Mouse (Mus musculus): ENCODE measurements around the gene Rab30. TPM values are rescaled to one million over a fixed set of nuclear protein-coding genes. Genes with fewer than 3 reads are reported as not detected.

Rab30 gene
- polyA plus RNA-seq, 1 experiment: 2.0 TPM

- no peaks in the 10 kb centered on the region for H3K27me3 ChIP-seq (ENCODE audit: control insufficient read depth, insufficient read depth, insufficient read length)
- H3K79me2 ChIP-seq (ENCODE audit: control insufficient read depth, insufficient read depth): no peaks in the 10 kb centered on the region
- H3ac ChIP-seq (ENCODE audit: control insufficient read depth, insufficient read length, low read depth): no peak overlapping the region
- TF ChIP-seq FOSL1 (IDR thresholded peaks at IDR 0.05; ENCODE audit: insufficient read depth, low read length, poor library complexity, severe bottlenecking) (no peak), CTCF (IDR thresholded peaks at IDR 0.05; ENCODE audit: control insufficient read depth, insufficient read depth, insufficient read length) (no peak), USF1 (IDR thresholded peaks at IDR 0.05; ENCODE audit: low read depth) (no peak), MYOG (IDR thresholded peaks at IDR 0.05; ENCODE audit: control insufficient read depth, extremely low read depth, insufficient read length) (no peak), MAX (IDR thresholded peaks at IDR 0.05) (no peak), MYOD1 (IDR thresholded peaks at IDR 0.05; ENCODE audit: control insufficient read depth, insufficient read length, low read depth) (no peak), CEBPB (IDR thresholded peaks at IDR 0.05; ENCODE audit: low read depth) (no peak)
- no peak overlapping the region for H3K4me3 ChIP-seq (ENCODE audit: insufficient read depth, poor library complexity, severe bottlenecking)
- no peaks in the 10 kb centered on the region for H3K36me3 ChIP-seq (ENCODE audit: control insufficient read depth, insufficient read depth)
- H3K79me3 ChIP-seq (ENCODE audit: low read depth): no peaks in the 10 kb centered on the region
Measured at GRCm38 (mm10) chr7:92836447-92836846, 95.0 kb downstream of the Rab30 start.

GRCm38 (mm10) chr7:92837226-92837625 is 95.8 kb downstream of the Rab30 start:
- Histone ChIP-seq H3K36me3 (ENCODE audit: control insufficient read depth, insufficient read depth) (no peaks in the 10 kb centered on the region), H3K27me3 (ENCODE audit: control insufficient read depth, insufficient read depth, insufficient read length) (no peaks in the 10 kb centered on the region), H3K4me3 (ENCODE audit: insufficient read depth, poor library complexity, severe bottlenecking) (no peak overlapping the region), H3K79me2 (ENCODE audit: control insufficient read depth, insufficient read depth) (no peaks in the 10 kb centered on the region), H3ac (ENCODE audit: control insufficient read depth, insufficient read length, low read depth) (no peak overlapping the region), H3K79me3 (ENCODE audit: low read depth) (no peaks in the 10 kb centered on the region)
- TF ChIP-seq FOSL1 (IDR thresholded peaks at IDR 0.05; ENCODE audit: insufficient read depth, low read length, poor library complexity, severe bottlenecking) (no peak), CEBPB (IDR thresholded peaks at IDR 0.05; ENCODE audit: low read depth) (peak; percentile 39)

- Histone ChIP-seq H3K79me2 (ENCODE audit: control insufficient read depth, insufficient read depth) (no peaks in the 10 kb centered on the region), H3K4me3 (ENCODE audit: insufficient read depth, poor library complexity, severe bottlenecking) (no peak overlapping the region), H3K36me3 (ENCODE audit: control insufficient read depth, insufficient read depth) (no peaks in the 10 kb centered on the region), H3K27me3 (ENCODE audit: control insufficient read depth, insufficient read depth, insufficient read length) (no peaks in the 10 kb centered on the region), H3ac (ENCODE audit: control insufficient read depth, insufficient read length, low read depth) (no peak overlapping the region), H3K79me3 (ENCODE audit: low read depth) (no peaks in the 10 kb centered on the region)
- TF ChIP-seq MYOD1 (IDR thresholded peaks at IDR 0.05; ENCODE audit: control insufficient read depth, insufficient read length, low read depth) (no peak), FOSL1 (IDR thresholded peaks at IDR 0.05; ENCODE audit: insufficient read depth, low read length, poor library complexity, severe bottlenecking) (no peak), MAX (IDR thresholded peaks at IDR 0.05) (no peak), CEBPB (IDR thresholded peaks at IDR 0.05; ENCODE audit: low read depth) (no peak), MYOG (IDR thresholded peaks at IDR 0.05; ENCODE audit: control insufficient read depth, extremely low read depth, insufficient read length) (no peak), USF1 (IDR thresholded peaks at IDR 0.05; ENCODE audit: low read depth) (no peak), CTCF (IDR thresholded peaks at IDR 0.05; ENCODE audit: control insufficient read depth, insufficient read depth, insufficient read length) (no peak)
Measured at GRCm38 (mm10) chr7:92837907-92838306, 96.5 kb downstream of the Rab30 start.

- Histone ChIP-seq H3ac (ENCODE audit: control insufficient read depth, insufficient read length, low read depth) (no peak overlapping the region), H3K79me2 (ENCODE audit: control insufficient read depth, insufficient read depth) (no peaks in the 10 kb centered on the region), H3K27me3 (ENCODE audit: control insufficient read depth, insufficient read depth, insufficient read length) (no peaks in the 10 kb centered on the region), H3K36me3 (ENCODE audit: control insufficient read depth, insufficient read depth) (no peaks in the 10 kb centered on the region), H3K4me3 (ENCODE audit: insufficient read depth, poor library complexity, severe bottlenecking) (no peak overlapping the region), H3K79me3 (ENCODE audit: low read depth) (no peaks in the 10 kb centered on the region)
- TF ChIP-seq MYOD1 (IDR thresholded peaks at IDR 0.05; ENCODE audit: control insufficient read depth, insufficient read length, low read depth): no peak
- no peak for TF ChIP-seq USF1 (IDR thresholded peaks at IDR 0.05; ENCODE audit: low read depth)
- no peak for TF ChIP-seq MAX (IDR thresholded peaks at IDR 0.05)
- no peak for TF ChIP-seq CEBPB (IDR thresholded peaks at IDR 0.05; ENCODE audit: low read depth)
- TF ChIP-seq CTCF (IDR thresholded peaks at IDR 0.05; ENCODE audit: control insufficient read depth, insufficient read depth, insufficient read length): no peak
- no peak for TF ChIP-seq FOSL1 (IDR thresholded peaks at IDR 0.05; ENCODE audit: insufficient read depth, low read length, poor library complexity, severe bottlenecking)
Measured at GRCm38 (mm10) chr7:92842254-92842653, 100.9 kb downstream of the Rab30 start.

GRCm38 (mm10) chr7:92848246-92848645 is 106.8 kb downstream of the Rab30 start:
- H3K36me3 ChIP-seq (ENCODE audit: control insufficient read depth, insufficient read depth): no peaks in the 10 kb centered on the region
- H3K79me3 ChIP-seq (ENCODE audit: low read depth): no peaks in the 10 kb centered on the region
- no peaks in the 10 kb centered on the region for H3K27me3 ChIP-seq (ENCODE audit: control insufficient read depth, insufficient read depth, insufficient read length)
- TF ChIP-seq MYOG (IDR thresholded peaks at IDR 0.05; ENCODE audit: control insufficient read depth, extremely low read depth, insufficient read length): no peak
- no peak for TF ChIP-seq USF1 (IDR thresholded peaks at IDR 0.05; ENCODE audit: low read depth)
- no peak for TF ChIP-seq CEBPB (IDR thresholded peaks at IDR 0.05; ENCODE audit: low read depth)
- TF ChIP-seq FOSL1 (IDR thresholded peaks at IDR 0.05; ENCODE audit: insufficient read depth, low read length, poor library complexity, severe bottlenecking): no peak
- no peak for TF ChIP-seq MYOD1 (IDR thresholded peaks at IDR 0.05; ENCODE audit: control insufficient read depth, insufficient read length, low read depth)
- no peak for TF ChIP-seq CTCF (IDR thresholded peaks at IDR 0.05; ENCODE audit: control insufficient read depth, insufficient read depth, insufficient read length)
- no peak for TF ChIP-seq MAX (IDR thresholded peaks at IDR 0.05)
- no peak overlapping the region for H3K4me3 ChIP-seq (ENCODE audit: insufficient read depth, poor library complexity, severe bottlenecking)
- no peak overlapping the region for H3ac ChIP-seq (ENCODE audit: control insufficient read depth, insufficient read length, low read depth)
- H3K79me2 ChIP-seq (ENCODE audit: control insufficient read depth, insufficient read depth): no peaks in the 10 kb centered on the region

GRCm38 (mm10) chr7:92866526-92866925 is 125.1 kb downstream of the Rab30 start:
- peaks cover 6% of the 10 kb centered on the region for H3K79me2 ChIP-seq (ENCODE audit: control insufficient read depth, insufficient read depth)
- no peak overlapping the region for H3ac ChIP-seq (ENCODE audit: control insufficient read depth, insufficient read length, low read depth)
- peaks cover 33% of the 10 kb centered on the region for H3K36me3 ChIP-seq (ENCODE audit: control insufficient read depth, insufficient read depth)
- H3K4me3 ChIP-seq (ENCODE audit: insufficient read depth, poor library complexity, severe bottlenecking): no peak overlapping the region
- no peaks in the 10 kb centered on the region for H3K27me3 ChIP-seq (ENCODE audit: control insufficient read depth, insufficient read depth, insufficient read length)
- H3K79me3 ChIP-seq (ENCODE audit: low read depth): no peaks in the 10 kb centered on the region
- TF ChIP-seq FOSL1 (IDR thresholded peaks at IDR 0.05; ENCODE audit: insufficient read depth, low read length, poor library complexity, severe bottlenecking): no peak

All from C2C12 (cell line).